Mouse (Mus musculus) midbrain, postnatal 0 days (tissue): ENCODE data around the gene Gid4. TPM values are rescaled to one million over a fixed set of nuclear protein-coding genes. Genes with fewer than 3 reads are reported as not detected.

Source experiments
- ATAC-seq: fragments of 200-750 bp; cut with Nextera tagmentation; 2 replicates; pipeline ENCODE4 v1.8.0; 2017; ENCODE audit warnings: moderate number of reproducible peaks, mild to moderate bottlenecking, moderate TSS enrichment, moderate library complexity; ENCODE audit not compliant: low FRiP score
- DNase-seq: peaks from one replicate; pipeline ENCODE4 v3.0.0-alpha.2; 2015; ENCODE audit warnings: low spot score
- H3K27ac ChIP-seq: fragments of 300-500 bp; sonication (generic); 2 replicates; pipeline ENCODE4 v1.5.1; 2014; ENCODE audit warnings: low read depth, mild to moderate bottlenecking, low read length, mixed read lengths
- H3K27me3 ChIP-seq: fragments of 300-500 bp; sonication (generic); 2 replicates; pipeline ENCODE4 v1.6.1; 2014; ENCODE audit warnings: low read length, control low read depth, mixed read lengths; ENCODE audit not compliant: insufficient read depth
- H3K36me3 ChIP-seq: fragments of 300-500 bp; sonication (generic); 2 replicates; pipeline ENCODE4 v1.6.1; 2014; ENCODE audit warnings: low read length, control low read depth, mixed read lengths; ENCODE audit not compliant: insufficient read depth
- H3K4me1 ChIP-seq: fragments of 300-500 bp; sonication (generic); 2 replicates; pipeline ENCODE4 v1.6.1; 2014; ENCODE audit warnings: mild to moderate bottlenecking, control low read depth, antibody characterized with exemption, low read length, mixed read lengths; ENCODE audit not compliant: insufficient read depth
- H3K4me2 ChIP-seq: fragments of 300-500 bp; sonication (generic); 2 replicates; pipeline ENCODE4 v1.6.1; 2014; ENCODE audit warnings: low read depth, mild to moderate bottlenecking, low read length, mixed read lengths; ENCODE audit not compliant: poor library complexity, severe bottlenecking
- H3K4me3 ChIP-seq: fragments of 300-500 bp; sonication (generic); 2 replicates; pipeline ENCODE4 v1.5.1; 2014; ENCODE audit warnings: low read depth, mild to moderate bottlenecking, low read length, moderate library complexity
- H3K9ac ChIP-seq: fragments of 300-500 bp; sonication (generic); replicated peaks from 2 replicates; pipeline ENCODE4 v1.6.1; 2014; ENCODE audit warnings: mild to moderate bottlenecking, low read length, moderate library complexity, mixed read lengths; ENCODE audit not compliant: poor library complexity, severe bottlenecking
- H3K9me3 ChIP-seq: fragments of 300-500 bp; sonication (generic); 2 replicates; pipeline ENCODE4 v1.6.1; 2016; ENCODE audit warnings: low read length, control low read depth
- CTCF ChIP-seq: IDR thresholded peaks from 2 replicates; pipeline ENCODE4 v1.5.1; 2016; ENCODE audit warnings: antibody characterized with exemption, mild to moderate bottlenecking
- WGBS: fragments of 180-500 bp; shearing (Covaris S2); extraction: QIAGEN DNeasy Blood & Tissue Kit; methylation state at CpG from one replicate; pipeline ENCODE4 v1.1.7; 2014; 5-methylcytosine and 5-hydroxymethylcytosine counted together
- polyA plus RNA-seq: library from polyadenylated mRNA; unstranded; fragments of >200 nt; fragmentation: Nextera tagmentation; extraction: Ambion mirVana; gene quantifications from 2 replicates; pipeline ENCODE4 v1.2.1, GENCODE M21; 2015
- total RNA-seq: library from RNA; depleted of rRNA; stranded (reverse); fragments of >200 nt; gene quantifications from 2 replicates; pipeline ENCODE4 v1.2.3, GENCODE M21; 2014

The Gid4 gene
- total and polyA plus RNA-seq, 2 experiments from 2014 or later = 20.1 to 32.2 TPM

DNA sequence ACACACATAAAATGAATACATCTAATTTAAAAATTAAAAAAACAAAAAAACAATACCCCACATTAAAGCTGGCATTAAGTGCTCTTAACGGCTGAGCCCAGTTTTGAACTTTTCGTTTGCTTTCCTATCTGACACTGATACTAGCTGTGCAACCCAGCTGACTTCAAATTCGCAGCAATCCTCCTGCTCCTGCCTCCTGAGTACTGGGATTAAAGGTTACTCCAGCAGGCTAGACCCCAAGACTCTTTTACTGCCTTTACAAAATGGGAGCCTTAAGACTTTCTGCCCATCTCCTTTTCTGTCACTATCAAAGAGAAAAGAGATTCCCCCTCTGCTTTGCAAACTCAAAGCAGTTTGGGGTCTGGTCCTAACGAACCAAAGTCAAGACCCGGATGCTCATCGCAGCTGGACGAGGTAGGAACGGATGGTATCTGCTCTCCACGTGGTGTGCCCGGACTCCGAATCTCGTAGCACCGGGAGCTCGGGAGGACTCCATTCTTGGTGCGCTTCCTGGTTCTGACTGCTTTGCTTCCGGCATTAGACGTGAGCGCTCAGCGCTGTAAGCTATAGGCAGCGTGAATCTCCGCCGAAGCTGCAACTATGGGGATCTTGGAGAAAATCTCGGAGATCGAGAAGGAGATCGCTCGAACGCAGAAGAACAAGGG, 37.3 kb downstream of the Gid4 start, which contains the start of gene Drg2:
TSS of gene Drg2 (plus strand) at position 512 of the 665 bp plus-strand sequence.
- Histone ChIP-seq H3K9ac (peak within 1 kb of the TSS; percentile 57), H3K4me3 (peak within 1 kb of the TSS; percentile 55), H3K4me1 (no peaks in the 10 kb centered on the region; the same call in 1 of the 2 replicates), H3K27ac (peak within 1 kb of the TSS; percentile 68), H3K36me3 (peaks cover 29% of the 10 kb centered on the region), H3K9me3 (no peaks in the 10 kb centered on the region), H3K27me3 (no peaks in the 10 kb centered on the region), H3K4me2 (peak within 1 kb of the TSS; percentile 57)
- DNase-seq (peak; percentile 95), ATAC-seq (peak; percentile 91)
- WGBS = 5% methylated on average over 27 of the region's 27 CpGs
- TF ChIP-seq CTCF = no peak

DNA sequence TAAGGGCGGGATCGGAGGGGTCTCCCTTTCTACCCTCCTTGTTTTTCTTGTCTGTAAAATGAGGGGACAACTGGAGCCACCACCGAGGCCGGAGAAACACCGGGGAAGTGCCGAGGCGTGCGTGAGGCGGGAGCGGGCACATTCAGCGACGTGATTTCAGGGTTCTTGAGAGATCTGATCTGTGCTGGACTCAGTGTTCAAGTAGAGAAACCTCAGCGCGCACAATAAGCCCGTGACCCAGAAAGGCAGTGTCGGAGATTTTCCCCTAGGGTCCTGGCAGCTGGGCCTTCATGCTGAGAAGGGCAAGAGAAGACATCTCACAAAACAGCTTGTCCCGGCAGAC, 37.8 kb downstream of the Gid4 start:
- Histone ChIP-seq H3K4me1 (no peaks in the 10 kb centered on the region; the same call in 1 of the 2 replicates), H3K27ac (peak overlapping the region; percentile 68), H3K4me2 (peak overlapping the region; percentile 57), H3K9ac (peak overlapping the region; percentile 57), H3K9me3 (no peaks in the 10 kb centered on the region), H3K4me3 (peak overlapping the region; percentile 55), H3K36me3 (peaks cover 34% of the 10 kb centered on the region), H3K27me3 (no peaks in the 10 kb centered on the region)
- DNase-seq (peak; percentile 4), ATAC-seq (no peak)
- WGBS = under 1% methylated on average over 17 of the region's 17 CpGs
- no peak for TF ChIP-seq CTCF

DNA sequence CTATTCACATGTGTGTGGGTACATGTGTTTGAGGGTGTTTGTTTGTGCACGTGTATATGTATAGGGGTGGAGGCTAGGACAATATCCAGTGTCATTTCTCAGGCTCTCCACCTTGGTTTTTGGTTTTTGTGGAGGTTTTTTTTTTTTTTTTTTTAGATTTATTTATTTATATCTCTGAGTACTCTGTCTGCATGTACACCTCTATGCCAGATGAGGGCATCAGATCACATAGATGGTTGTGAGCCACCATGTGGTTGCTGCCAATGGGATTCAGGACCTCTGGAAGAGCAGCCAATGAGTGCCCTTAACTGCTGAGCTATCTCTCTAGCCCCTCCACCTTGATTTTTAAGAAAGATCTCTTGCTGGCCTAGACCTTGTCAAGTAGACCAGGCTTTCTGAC, 41.0 kb downstream of the Gid4 start:
- Histone ChIP-seq H3K27me3 (no peaks in the 10 kb centered on the region), H3K36me3 (peaks cover 66% of the 10 kb centered on the region), H3K9ac (no peak overlapping the region), H3K4me3 (no peak overlapping the region), H3K4me1 (no peaks in the 10 kb centered on the region; the same call in 1 of the 2 replicates), H3K9me3 (no peaks in the 10 kb centered on the region), H3K4me2 (no peak overlapping the region), H3K27ac (no peak overlapping the region)
- ATAC-seq (no peak), DNase-seq (peak; percentile 68)
- peak; percentile 54 for TF ChIP-seq CTCF
- 100% methylated on average over 1 of the region's 1 CpGs for WGBS

DNA sequence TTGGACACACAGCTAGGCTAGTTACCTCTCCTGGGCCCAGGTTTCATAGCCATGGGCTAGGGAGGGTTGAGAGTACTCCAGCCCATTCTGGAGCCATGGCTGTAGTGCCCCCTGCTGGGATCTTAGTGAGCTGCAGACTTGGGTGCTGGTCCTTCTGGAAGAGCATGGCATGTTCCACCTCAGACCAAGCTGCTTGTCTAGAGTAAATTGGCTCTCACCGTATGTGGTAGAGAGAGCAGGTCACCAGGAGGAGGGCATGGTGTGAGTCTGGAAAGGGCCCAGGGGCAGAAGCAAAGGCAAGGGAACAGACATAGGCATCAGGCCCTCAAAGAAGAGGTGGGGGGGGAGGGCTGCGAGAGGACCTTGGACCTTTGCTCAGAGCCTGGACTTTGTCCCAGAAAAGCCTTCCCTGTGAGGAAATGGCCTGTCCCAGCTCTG, 49.0 kb downstream of the Gid4 start:
- ATAC-seq = no peak
- Histone ChIP-seq H3K36me3 (peaks cover 83% of the 10 kb centered on the region), H3K27ac (no peak overlapping the region), H3K4me3 (no peak overlapping the region), H3K9me3 (no peaks in the 10 kb centered on the region), H3K27me3 (no peaks in the 10 kb centered on the region), H3K4me2 (no peak overlapping the region), H3K9ac (no peak overlapping the region), H3K4me1 (no peaks in the 10 kb centered on the region)
- no peak for DNase-seq
- peak; percentile 57 for TF ChIP-seq CTCF
- 85% methylated on average over 2 of the region's 2 CpGs for WGBS

DNA sequence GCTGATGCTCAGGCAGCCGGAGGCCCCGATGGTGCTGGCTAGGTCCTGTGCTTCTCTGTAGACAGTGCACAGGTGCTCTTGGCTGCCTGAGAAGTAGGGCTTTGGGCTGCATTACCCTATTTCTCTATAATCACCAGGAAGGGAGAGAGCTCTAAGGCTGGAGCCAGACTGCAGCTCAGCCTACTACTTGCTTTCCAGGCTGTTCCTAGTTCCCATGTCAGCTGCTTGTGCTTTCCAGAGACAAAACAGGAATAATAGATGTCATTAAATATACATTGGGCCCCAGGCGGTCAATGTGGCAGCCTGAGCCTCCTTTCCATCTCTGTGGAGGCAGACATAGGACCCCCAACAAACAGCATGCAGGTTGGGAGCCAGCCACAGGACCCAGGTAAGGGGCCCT, 52.1 kb downstream of the Gid4 start, which contains the start of gene Myo15:
TSS of gene Myo15 (plus strand) at position 301 of the 400 bp plus-strand sequence.
- 82% methylated on average over 3 of the region's 3 CpGs for WGBS
- H3K36me3 ChIP-seq = peaks cover 54% of the 10 kb centered on the region

DNA sequence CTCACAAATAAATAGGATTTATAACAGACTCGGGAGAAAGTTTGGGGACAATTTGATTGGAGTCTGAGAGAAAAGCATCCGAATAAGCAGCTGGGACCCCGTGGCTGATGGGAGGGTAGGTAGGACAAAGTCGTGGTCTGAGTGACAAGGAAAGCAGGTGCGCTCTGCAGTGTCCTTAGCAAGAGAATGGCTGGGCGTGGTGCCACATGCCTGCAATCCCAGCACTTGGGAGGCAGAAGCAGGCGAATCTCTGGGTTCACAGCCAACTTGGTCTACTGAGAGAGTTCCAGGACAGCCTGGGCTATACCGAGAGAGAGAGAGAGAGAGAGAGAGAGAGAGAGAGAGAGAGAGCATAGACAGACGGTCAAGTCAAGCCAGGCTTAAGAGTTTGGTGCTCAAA, 53.8 kb downstream of the Gid4 start:
- 84% methylated on average over 9 of the region's 9 CpGs for WGBS
- H3K4me2 ChIP-seq = no peak overlapping the region
- no peak overlapping the region for H3K9ac ChIP-seq
- ATAC-seq (no peak), DNase-seq (no peak)
- H3K9me3 ChIP-seq = no peaks in the 10 kb centered on the region
- no peak overlapping the region for H3K27ac ChIP-seq
- H3K36me3 ChIP-seq = peaks cover 37% of the 10 kb centered on the region
- no peak for TF ChIP-seq CTCF
- no peaks in the 10 kb centered on the region for H3K27me3 ChIP-seq
- no peaks in the 10 kb centered on the region for H3K4me1 ChIP-seq
- H3K4me3 ChIP-seq = no peak overlapping the region

More for the DNA sequence above, 52.1 kb downstream of the Gid4 start, which contains the start of gene Myo15:
- H3K9me3 ChIP-seq = no peaks in the 10 kb centered on the region
- H3K4me2 ChIP-seq = no peak within 1 kb of the TSS
- no peaks in the 10 kb centered on the region for H3K27me3 ChIP-seq
- no peak within 1 kb of the TSS for H3K9ac ChIP-seq
- H3K27ac ChIP-seq = no peak within 1 kb of the TSS
- TF ChIP-seq CTCF = no peak
- ATAC-seq (no peak), DNase-seq (no peak)
- H3K4me3 ChIP-seq = no peak within 1 kb of the TSS
- H3K4me1 ChIP-seq = no peaks in the 10 kb centered on the region
